Mouse (Mus musculus): ENCODE data around the gene Itga3.

DNA sequence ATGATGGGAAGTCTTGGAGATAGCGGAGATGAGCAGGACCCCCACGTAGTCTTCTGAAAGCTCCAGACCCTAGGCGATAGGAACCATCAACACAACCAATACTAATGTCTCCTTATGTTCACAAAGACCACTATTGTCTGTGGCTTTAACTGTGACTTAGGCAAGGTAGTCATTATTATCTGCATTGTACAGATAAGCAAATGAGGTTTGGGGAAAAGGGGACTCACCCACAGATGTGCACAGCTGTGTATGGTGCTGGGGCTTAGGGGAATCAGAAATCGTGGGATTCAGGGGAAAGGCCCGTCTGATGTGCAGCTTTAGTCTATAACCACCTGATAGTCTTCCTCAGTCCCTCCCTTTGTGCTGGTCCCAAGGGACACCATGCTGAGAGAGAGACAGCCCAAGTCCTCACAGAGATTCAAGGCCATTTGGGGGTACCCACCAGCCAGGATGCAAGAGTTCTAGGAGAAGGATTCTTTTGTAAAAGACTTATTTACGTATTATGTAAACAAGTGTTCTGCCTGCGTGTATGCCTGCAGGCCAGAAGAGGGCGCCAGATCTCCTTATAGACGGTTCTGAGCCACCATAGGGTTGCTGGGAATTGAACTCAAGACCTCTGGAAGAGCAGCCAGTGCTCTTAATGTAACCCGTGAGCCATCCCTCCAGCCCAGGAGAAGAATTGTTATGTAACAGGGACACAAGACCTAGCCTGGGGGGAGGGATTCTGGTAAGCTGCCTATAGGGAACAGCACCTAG lies 54.2 kb downstream of the Itga3 start:
- TF ChIP-seq POLR2A (IDR thresholded peaks at IDR 0.05; ENCODE audit: control insufficient read depth, extremely low read depth, insufficient read depth, low read length, poor library complexity) (no peak), CTCF (IDR thresholded peaks at IDR 0.05; ENCODE audit: borderline replicate concordance, control insufficient read depth, extremely low read depth, insufficient read depth, low read length, poor library complexity) (peak; percentile 51; the same call in 1 of the 2 replicates)

Measured in thymus, adult 2 months (tissue).